Mouse (Mus musculus): ENCODE results near the gene Stk11. TPM values are rescaled to one million over a fixed set of nuclear protein-coding genes. Genes with fewer than 3 reads are reported as not detected.

Stk11 gene
- polyA plus RNA-seq, 1 experiment from 2014 or later = 20.5 TPM

- no peaks in the 10 kb centered on the region for H3K27me3 ChIP-seq (replicated peaks)
- peaks cover 47% of the 10 kb centered on the region for H3K36me3 ChIP-seq (replicated peaks)
- H3K4me1 ChIP-seq = peaks cover 46% of the 10 kb centered on the region
- no peak overlapping the region for H3K4me2 ChIP-seq
- H3K27ac ChIP-seq = no peak overlapping the region
- no peaks in the 10 kb centered on the region for H3K9me3 ChIP-seq
- 86% methylated on average over 10 of the region's 10 CpGs for WGBS
- no peak for ATAC-seq (replicated peaks)
- H3K9ac ChIP-seq = no peak overlapping the region
- no peak overlapping the region for H3K4me3 ChIP-seq
These were observed 19.6 kb downstream of the Stk11 start for GRCm38 (mm10) chr10:80135161-80135560.

- H3K9me3 ChIP-seq = no peaks in the 10 kb centered on the region
- H3K4me2 ChIP-seq = 0 out of 2 replicates have a peak overlapping the region, but pooled peaks have one; percentile 94
- no peaks in the 10 kb centered on the region for H3K27me3 ChIP-seq (replicated peaks)
- ATAC-seq (replicated peaks) = no peak
- H3K36me3 ChIP-seq (replicated peaks) = peaks cover 45% of the 10 kb centered on the region
- peaks cover 48% of the 10 kb centered on the region for H3K4me1 ChIP-seq
- H3K4me3 ChIP-seq = no peak overlapping the region
- no peak overlapping the region for H3K27ac ChIP-seq
- WGBS = 89% methylated on average over 1 of the region's 1 CpGs
- H3K9ac ChIP-seq = no peak overlapping the region
These were observed 20.0 kb downstream of the Stk11 start for GRCm38 (mm10) chr10:80135641-80136040.

GRCm38 (mm10) chr10:80136179-80136951 lies 20.8 kb downstream of the Stk11 start:
- WGBS = 18% methylated on average over 41 of the region's 49 CpGs
- Histone ChIP-seq H3K36me3 (replicated peaks) (peaks cover 37% of the 10 kb centered on the region), H3K27ac (peak overlapping the region; percentile 96), H3K9me3 (no peaks in the 10 kb centered on the region), H3K4me3 (peak overlapping the region; percentile 79), H3K4me2 (peak overlapping the region; percentile 94), H3K27me3 (replicated peaks) (no peaks in the 10 kb centered on the region), H3K4me1 (peaks cover 51% of the 10 kb centered on the region), H3K9ac (peak overlapping the region; percentile 97)
- no peak for ATAC-seq (replicated peaks)

GRCm38 (mm10) chr10:80136952-80137625 lies 21.5 kb downstream of the Stk11 start:
- H3K4me3 ChIP-seq = peak overlapping the region; percentile 79
- H3K9me3 ChIP-seq = no peaks in the 10 kb centered on the region
- H3K4me2 ChIP-seq = peak overlapping the region; percentile 94
- peak overlapping the region; percentile 96 for H3K27ac ChIP-seq
- H3K9ac ChIP-seq = peak overlapping the region; percentile 97
- no peaks in the 10 kb centered on the region for H3K27me3 ChIP-seq (replicated peaks)
- H3K4me1 ChIP-seq = peaks cover 49% of the 10 kb centered on the region
- peaks cover 35% of the 10 kb centered on the region for H3K36me3 ChIP-seq (replicated peaks)
- ATAC-seq (replicated peaks) = peak; percentile 7; the same call in 1 of the 2 replicates
- WGBS = 2% methylated on average over 28 of the region's 29 CpGs

- H3K36me3 ChIP-seq (replicated peaks) = peaks cover 27% of the 10 kb centered on the region
- no peak for ATAC-seq (replicated peaks)
- peak overlapping the region; percentile 96 for H3K27ac ChIP-seq
- no peaks in the 10 kb centered on the region for H3K9me3 ChIP-seq
- H3K9ac ChIP-seq = peak overlapping the region; percentile 97
- under 1% methylated on average over 30 of the region's 33 CpGs for WGBS
- peaks cover 50% of the 10 kb centered on the region for H3K4me1 ChIP-seq
- peak overlapping the region; percentile 94 for H3K4me2 ChIP-seq
- peak overlapping the region; percentile 79 for H3K4me3 ChIP-seq
- no peaks in the 10 kb centered on the region for H3K27me3 ChIP-seq (replicated peaks)
These were observed 22.3 kb downstream of the Stk11 start for GRCm38 (mm10) chr10:80137626-80138552.

GRCm38 (mm10) chr10:80138553-80139438 lies 23.2 kb downstream of the Stk11 start, which contains the start of gene Atp5d:
Gene Atp5d (plus strand): TSS chr10:80138632.
- Histone ChIP-seq H3K36me3 (replicated peaks) (peaks cover 18% of the 10 kb centered on the region; the same call in 1 of the 2 replicates), H3K4me2 (peak within 1 kb of the TSS; percentile 94), H3K27ac (peak within 1 kb of the TSS; percentile 96), H3K9ac (peak within 1 kb of the TSS; percentile 97), H3K4me3 (peak within 1 kb of the TSS; percentile 79), H3K4me1 (peaks cover 56% of the 10 kb centered on the region), H3K27me3 (replicated peaks) (no peaks in the 10 kb centered on the region), H3K9me3 (no peaks in the 10 kb centered on the region)
- peak; percentile 34 for ATAC-seq (replicated peaks)
- WGBS = under 1% methylated on average over 81 of the region's 94 CpGs

GRCm38 (mm10) chr10:80139439-80139775 lies 23.8 kb downstream of the Stk11 start:
- ATAC-seq (replicated peaks) = no peak
- H3K27ac ChIP-seq = peak overlapping the region; percentile 96
- no peaks in the 10 kb centered on the region for H3K9me3 ChIP-seq
- peaks cover 60% of the 10 kb centered on the region for H3K4me1 ChIP-seq
- peak overlapping the region; percentile 79 for H3K4me3 ChIP-seq
- 2% methylated on average over 10 of the region's 10 CpGs for WGBS
- peaks cover 15% of the 10 kb centered on the region; the same call in 1 of the 2 replicates for H3K36me3 ChIP-seq (replicated peaks)
- peak overlapping the region; percentile 94 for H3K4me2 ChIP-seq
- no peaks in the 10 kb centered on the region for H3K27me3 ChIP-seq (replicated peaks)
- H3K9ac ChIP-seq = peak overlapping the region; percentile 97

- no peaks in the 10 kb centered on the region for H3K27me3 ChIP-seq (replicated peaks)
- WGBS = 76% methylated on average over 11 of the region's 11 CpGs
- H3K4me3 ChIP-seq = 0 out of 2 replicates have a peak overlapping the region, but pooled peaks have one; percentile 79
- H3K9ac ChIP-seq = no peak overlapping the region
- H3K4me2 ChIP-seq = peak overlapping the region; percentile 81; the same call in 1 of the 2 replicates
- no peak for ATAC-seq (replicated peaks)
- H3K36me3 ChIP-seq (replicated peaks) = peaks cover 8% of the 10 kb centered on the region; the same call in 1 of the 2 replicates
- peaks cover 60% of the 10 kb centered on the region for H3K4me1 ChIP-seq
- no peaks in the 10 kb centered on the region for H3K9me3 ChIP-seq
- peak overlapping the region; percentile 96 for H3K27ac ChIP-seq
These were observed 24.5 kb downstream of the Stk11 start for GRCm38 (mm10) chr10:80139975-80140665.

GRCm38 (mm10) chr10:80140666-80141035 lies 25.0 kb downstream of the Stk11 start, which contains the start of gene Cbarp:
Gene Cbarp (minus strand): TSS chr10:80140835.
- ATAC-seq (replicated peaks) = no peak
- whole genome bisulfite sequencing = 73% methylated on average over 10 of the region's 10 CpGs
- Histone ChIP-seq H3K4me3 (peak within 1 kb of the TSS; percentile 79), H3K9me3 (no peaks in the 10 kb centered on the region), H3K4me1 (peaks cover 65% of the 10 kb centered on the region), H3K27ac (peak within 1 kb of the TSS; percentile 96), H3K27me3 (replicated peaks) (no peaks in the 10 kb centered on the region), H3K9ac (peak within 1 kb of the TSS; percentile 97), H3K4me2 (peak within 1 kb of the TSS; percentile 94), H3K36me3 (replicated peaks) (peaks cover 3% of the 10 kb centered on the region; the same call in 1 of the 2 replicates)

- peak; percentile 63 for ATAC-seq (replicated peaks)
- under 1% methylated on average over 29 of the region's 29 CpGs for WGBS
- peak overlapping the region; percentile 89 for H3K27ac ChIP-seq
- H3K9ac ChIP-seq = peak overlapping the region; percentile 30
- H3K36me3 ChIP-seq (replicated peaks) = peaks cover 3% of the 10 kb centered on the region; the same call in 1 of the 2 replicates
- H3K4me1 ChIP-seq = peaks cover 68% of the 10 kb centered on the region
- peak overlapping the region; percentile 79 for H3K4me3 ChIP-seq
- no peaks in the 10 kb centered on the region for H3K9me3 ChIP-seq
- peak overlapping the region; percentile 81 for H3K4me2 ChIP-seq
- H3K27me3 ChIP-seq (replicated peaks) = no peaks in the 10 kb centered on the region
These were observed 25.6 kb downstream of the Stk11 start for GRCm38 (mm10) chr10:80141243-80141642.

Measured in midbrain, embryonic 15.5 days (tissue).